30 mouse cellular contexts compared by ENCODE assay signal in the genomic region with DNA sequence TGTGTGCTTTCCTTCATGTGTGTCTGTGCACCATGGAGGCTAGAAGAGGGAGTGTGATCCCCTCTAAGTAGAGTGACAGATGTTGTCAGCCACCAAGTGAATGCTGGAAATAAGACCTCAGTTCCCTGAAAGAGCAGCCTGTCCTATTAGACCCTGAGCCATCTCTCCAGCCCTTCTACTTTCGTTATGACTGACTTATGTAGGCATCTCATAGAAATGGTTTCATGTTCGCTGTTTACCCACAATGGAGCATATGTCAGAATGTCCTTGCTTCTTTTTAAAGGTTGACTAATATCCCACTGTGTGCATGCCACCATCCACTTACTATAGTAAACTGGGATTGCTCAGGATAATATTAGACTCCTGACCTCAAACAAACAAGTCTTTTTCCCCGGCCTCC.
"Had no signal": no experiment of that assay in that cellular context is flagged by ENCODE, and none has a peak within 500 bp of the region (broad histone marks: within the 10 kb centered on the region; RNA-seq: fewer than 3 reads in every experiment).

No protein-coding gene starts in this region.

- H3K27me3 ChIP-seq: heart, embryonic 12.5 days; heart, embryonic 13.5 days; heart, embryonic 15.5 days; hindbrain, embryonic 12.5 days; hindbrain, embryonic 13.5 days; hindbrain, embryonic 15.5 days; intestine, embryonic 15.5 days; kidney, embryonic 15.5 days had no signal

- H3K4me3 ChIP-seq: heart, embryonic 12.5 days; heart, embryonic 13.5 days; heart, embryonic 15.5 days; hindbrain, embryonic 10.5 days; hindbrain, embryonic 12.5 days; hindbrain, embryonic 13.5 days; hindbrain, embryonic 15.5 days; intestine, embryonic 15.5 days; kidney, embryonic 15.5 days; layer of hippocampus, adult 2 months; left cerebral cortex, adult 2 months had no signal

- H3K27ac ChIP-seq: heart, embryonic 13.5 days; heart, embryonic 15.5 days; hindbrain, embryonic 10.5 days; hindbrain, embryonic 12.5 days; hindbrain, embryonic 13.5 days; hindbrain, embryonic 14.5 days; hindbrain, embryonic 15.5 days; hindbrain, postnatal 0 days; intestine, embryonic 15.5 days; kidney, embryonic 15.5 days; kidney, postnatal 0 days; layer of hippocampus, adult 2 months; left cerebral cortex, adult 2 months had no signal

- H3K9me3 ChIP-seq: heart, embryonic 12.5 days; heart, embryonic 13.5 days; heart, embryonic 15.5 days; hindbrain, embryonic 10.5 days; hindbrain, embryonic 12.5 days; hindbrain, embryonic 13.5 days; hindbrain, embryonic 15.5 days; intestine, embryonic 15.5 days; kidney, embryonic 15.5 days had no signal

- H3K4me1 ChIP-seq: heart, embryonic 12.5 days; heart, embryonic 13.5 days; heart, embryonic 15.5 days; hindbrain, embryonic 10.5 days; hindbrain, embryonic 12.5 days; hindbrain, embryonic 13.5 days; hindbrain, embryonic 15.5 days; intestine, embryonic 15.5 days; kidney, embryonic 15.5 days had no signal

- DNase-seq: heart, postnatal 10 days; heart, postnatal 14 days; heart, postnatal 36 days; heart, postnatal 4 days; kidney, adult 11 months; kidney, adult 18-20 months; kidney, adult 2 months; kidney, adult 8-10 months; kidney, adult 9 months; kidney, postnatal 10 days; kidney, postnatal 14 days; kidney, postnatal 36 days; kidney, postnatal 4 days; layer of hippocampus, adult 9-11 months; layer of hippocampus, postnatal 36 days had no signal

- H3K9ac ChIP-seq: heart, embryonic 12.5 days; heart, embryonic 13.5 days; heart, embryonic 15.5 days; hindbrain, embryonic 12.5 days; hindbrain, embryonic 13.5 days; hindbrain, embryonic 14.5 days; hindbrain, embryonic 15.5 days; intestine, embryonic 15.5 days; kidney, embryonic 15.5 days had no signal

- H3K4me2 ChIP-seq: heart, embryonic 11.5 days; heart, embryonic 12.5 days; heart, embryonic 13.5 days; heart, embryonic 15.5 days; hindbrain, embryonic 12.5 days; hindbrain, embryonic 13.5 days; hindbrain, embryonic 14.5 days; hindbrain, embryonic 15.5 days; intestine, embryonic 15.5 days; kidney, embryonic 15.5 days had no signal
